Mouse (Mus musculus): ENCODE data around the gene Spryd3. TPM values are rescaled to one million over a fixed set of nuclear protein-coding genes. Genes with fewer than 3 reads are reported as not detected.

Gene Spryd3
- total RNA-seq (2018; cell fraction: chromatin; rRNA removed): 10 to 100 TPM in 23 of 26 experiments, 1 to 10 TPM in 3; 6.6 to 65.1 (median 30.2) TPM
- total RNA-seq (2018; cell fraction: cytosol; rRNA removed): 10 to 100 TPM; 18.2 to 36.1 (median 26.0) TPM
- total RNA-seq (2018; cell fraction: nucleus; rRNA removed): 10 to 100 TPM; 10.7 to 31.1 (median 25.0) TPM
- polyA plus RNA-seq (2018): 22.0 to 28.2 TPM (median 22.5 TPM) in 3 replicates

DNA sequence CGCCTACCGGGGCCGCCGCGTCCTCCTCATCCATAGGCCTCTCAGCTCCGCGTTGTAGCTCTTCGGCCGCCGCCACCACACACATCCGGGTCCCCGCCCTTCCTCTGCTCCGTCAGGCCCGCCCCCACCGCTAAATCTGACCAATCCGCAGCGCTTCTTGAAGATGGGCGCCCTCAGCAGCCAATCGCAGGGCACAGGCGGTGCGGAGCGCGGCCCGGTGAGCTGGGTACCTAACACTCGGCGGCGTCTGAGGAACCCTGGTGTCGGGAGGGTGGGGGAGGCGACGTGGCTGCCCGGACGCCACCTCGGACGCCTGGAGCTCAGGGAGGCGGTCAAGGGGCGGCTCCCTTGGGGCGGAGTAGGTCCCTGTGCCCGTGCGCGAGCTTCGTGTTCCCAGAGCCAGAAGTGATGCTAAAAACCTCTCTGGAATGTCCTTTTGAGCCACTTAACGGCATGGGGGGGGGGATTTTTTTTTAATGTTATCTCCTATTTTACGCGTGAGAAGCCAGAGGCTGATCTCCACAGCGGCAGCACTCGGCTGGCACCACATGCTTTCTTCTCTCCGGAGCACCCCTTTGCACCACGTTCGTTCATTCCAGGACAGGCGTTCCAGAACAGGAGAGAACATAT, at the start of gene Spryd3:
Gene Spryd3 (minus strand): TSS at position 106 of the 630 bp plus-strand sequence.
- Histone ChIP-seq H3K79me2 (ENCODE audit: inconsistent target) (peaks cover 32% of the 10 kb centered on the region), H3K27ac (no peak within 1 kb of the TSS), H3K36me3 (ENCODE audit: inconsistent target) (peaks cover 19% of the 10 kb centered on the region), H3K4me3 (ENCODE audit: inconsistent target) (peak within 1 kb of the TSS; percentile 74)
- WGBS (ENCODE audit: missing documents): 2% methylated on average over 33 of the region's 50 CpGs

DNA sequence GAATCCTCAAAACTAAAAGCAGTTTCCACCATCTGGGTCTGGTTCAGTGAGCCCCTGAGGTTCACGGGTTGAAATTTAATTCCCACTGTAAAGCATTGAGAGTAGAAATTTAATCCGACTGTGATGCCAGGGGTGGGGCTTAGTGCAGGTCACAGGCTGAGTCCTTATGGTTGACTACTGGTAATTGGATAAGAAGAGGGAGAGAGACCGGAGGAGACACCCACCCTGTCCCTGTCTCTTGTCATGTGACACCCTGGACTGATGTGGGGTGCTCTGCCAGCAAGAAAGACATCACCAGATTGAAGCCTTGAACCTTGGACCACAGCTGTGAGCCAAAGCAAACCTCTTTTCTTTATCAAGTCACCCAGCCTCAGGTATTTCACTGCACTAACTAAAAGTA, 47.0 kb upstream of the Spryd3 start:
- H3K79me2 ChIP-seq (ENCODE audit: inconsistent target): no peaks in the 10 kb centered on the region
- 100% methylated on average over 3 of the region's 3 CpGs for WGBS (ENCODE audit: missing documents)
- no peaks in the 10 kb centered on the region for H3K36me3 ChIP-seq (ENCODE audit: inconsistent target)
- no peak overlapping the region for H3K4me3 ChIP-seq (ENCODE audit: inconsistent target)
- no peak overlapping the region for H3K27ac ChIP-seq

DNA sequence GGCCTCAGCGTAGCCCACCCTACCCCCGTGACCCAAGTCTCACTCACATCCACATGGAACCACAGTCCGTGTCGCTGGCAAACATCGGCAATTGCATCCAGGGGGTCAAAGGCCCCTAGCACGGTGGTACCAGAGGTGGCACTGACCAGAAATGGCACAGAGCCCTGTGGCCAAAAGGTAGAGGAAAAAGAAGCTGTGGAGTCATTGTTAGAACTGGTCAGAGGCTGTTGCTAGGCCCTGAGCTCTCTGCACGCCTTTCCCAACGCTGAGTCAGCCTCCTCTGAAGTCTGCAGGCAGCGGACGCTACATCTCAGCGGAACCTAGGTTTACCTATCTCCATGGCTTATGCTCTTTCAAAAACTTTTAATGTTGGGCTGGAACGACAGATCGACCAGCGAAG, 43.9 kb upstream of the Spryd3 start:
- WGBS (ENCODE audit: missing documents): 97% methylated on average over 11 of the region's 14 CpGs
- Histone ChIP-seq H3K4me3 (ENCODE audit: inconsistent target) (no peak overlapping the region), H3K36me3 (ENCODE audit: inconsistent target) (no peaks in the 10 kb centered on the region), H3K79me2 (ENCODE audit: inconsistent target) (no peaks in the 10 kb centered on the region), H3K27ac (no peak overlapping the region)

GRCm38 (mm10) chr15:102179106-102179505, 43.1 kb upstream of the Spryd3 start:
- 93% methylated on average over 9 of the region's 9 CpGs for WGBS (ENCODE audit: missing documents)
- no peak overlapping the region for H3K4me3 ChIP-seq (ENCODE audit: inconsistent target)
- H3K27ac ChIP-seq: no peak overlapping the region
- H3K36me3 ChIP-seq (ENCODE audit: inconsistent target): no peaks in the 10 kb centered on the region
- H3K79me2 ChIP-seq (ENCODE audit: inconsistent target): no peaks in the 10 kb centered on the region

GRCm38 (mm10) chr15:102178279-102178678, 42.2 kb upstream of the Spryd3 start:
- 14% methylated on average over 6 of the region's 6 CpGs for WGBS (ENCODE audit: missing documents)
- Histone ChIP-seq H3K4me3 (ENCODE audit: inconsistent target) (no peak overlapping the region), H3K27ac (no peak overlapping the region), H3K36me3 (ENCODE audit: inconsistent target) (no peaks in the 10 kb centered on the region), H3K79me2 (ENCODE audit: inconsistent target) (no peaks in the 10 kb centered on the region)

GRCm38 (mm10) chr15:102177417-102177816, 41.4 kb upstream of the Spryd3 start:
- H3K4me3 ChIP-seq (ENCODE audit: inconsistent target): no peak overlapping the region
- no peak overlapping the region for H3K27ac ChIP-seq
- no peaks in the 10 kb centered on the region for H3K36me3 ChIP-seq (ENCODE audit: inconsistent target)
- WGBS (ENCODE audit: missing documents): 94% methylated on average over 8 of the region's 8 CpGs
- H3K79me2 ChIP-seq (ENCODE audit: inconsistent target): no peaks in the 10 kb centered on the region

- 89% methylated on average over 7 of the region's 7 CpGs for WGBS (ENCODE audit: missing documents)
These were observed 40.7 kb upstream of the Spryd3 start for GRCm38 (mm10) chr15:102176571-102177316.

GRCm38 (mm10) chr15:102175736-102176319, 39.8 kb upstream of the Spryd3 start:
- Histone ChIP-seq H3K79me2 (ENCODE audit: inconsistent target) (no peaks in the 10 kb centered on the region), H3K36me3 (ENCODE audit: inconsistent target) (no peaks in the 10 kb centered on the region), H3K27ac (no peak overlapping the region), H3K4me3 (ENCODE audit: inconsistent target) (no peak overlapping the region)
- 97% methylated on average over 16 of the region's 16 CpGs for WGBS (ENCODE audit: missing documents)

More at GRCm38 (mm10) chr15:102176571-102177316, 40.7 kb upstream of the Spryd3 start:
- no peak overlapping the region for H3K27ac ChIP-seq
- H3K79me2 ChIP-seq (ENCODE audit: inconsistent target): no peaks in the 10 kb centered on the region
- H3K36me3 ChIP-seq (ENCODE audit: inconsistent target): no peaks in the 10 kb centered on the region
- H3K4me3 ChIP-seq (ENCODE audit: inconsistent target): no peak overlapping the region

GRCm38 (mm10) chr15:102173581-102173980, 37.5 kb upstream of the Spryd3 start:
- Histone ChIP-seq H3K27ac (no peak overlapping the region), H3K36me3 (ENCODE audit: inconsistent target) (no peaks in the 10 kb centered on the region), H3K4me3 (ENCODE audit: inconsistent target) (no peak overlapping the region), H3K79me2 (ENCODE audit: inconsistent target) (no peaks in the 10 kb centered on the region)
- WGBS (ENCODE audit: missing documents): 79% methylated on average over 3 of the region's 3 CpGs

DNA sequence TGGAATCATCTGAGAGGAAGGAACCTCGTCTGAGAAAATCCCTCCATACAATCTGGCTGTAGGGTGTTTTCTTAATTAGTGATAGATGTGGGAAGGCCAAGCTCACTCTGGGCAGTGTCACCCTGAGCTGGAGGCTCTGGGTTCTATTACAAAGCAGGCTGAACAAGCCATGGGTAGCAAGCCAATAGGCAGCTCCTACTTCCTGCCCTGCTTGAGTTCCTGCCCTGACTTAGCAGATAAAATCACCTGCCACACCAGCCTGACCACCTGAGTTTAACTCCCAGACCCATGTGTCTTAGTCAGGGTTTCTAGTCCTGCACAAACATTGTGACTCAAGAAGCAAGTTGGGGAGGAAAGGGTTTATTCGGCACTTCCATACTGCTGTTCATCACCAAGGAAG, 33.0 kb upstream of the Spryd3 start:
- H3K4me3 ChIP-seq (ENCODE audit: inconsistent target): no peak overlapping the region
- H3K79me2 ChIP-seq (ENCODE audit: inconsistent target): no peaks in the 10 kb centered on the region
- 48% methylated on average over 2 of the region's 2 CpGs for WGBS (ENCODE audit: missing documents)
- H3K27ac ChIP-seq: no peak overlapping the region
- no peaks in the 10 kb centered on the region for H3K36me3 ChIP-seq (ENCODE audit: inconsistent target)

- no peak overlapping the region for H3K27ac ChIP-seq
- 67% methylated on average over 6 of the region's 6 CpGs for WGBS (ENCODE audit: missing documents)
- H3K36me3 ChIP-seq (ENCODE audit: inconsistent target): no peaks in the 10 kb centered on the region
- H3K79me2 ChIP-seq (ENCODE audit: inconsistent target): no peaks in the 10 kb centered on the region
- no peak overlapping the region for H3K4me3 ChIP-seq (ENCODE audit: inconsistent target)
These were observed 31.6 kb upstream of the Spryd3 start for GRCm38 (mm10) chr15:102167620-102168021.

GRCm38 (mm10) chr15:102165468-102166100, 29.6 kb upstream of the Spryd3 start:
- Histone ChIP-seq H3K27ac (no peak overlapping the region), H3K4me3 (ENCODE audit: inconsistent target) (no peak overlapping the region), H3K36me3 (ENCODE audit: inconsistent target) (no peaks in the 10 kb centered on the region), H3K79me2 (ENCODE audit: inconsistent target) (no peaks in the 10 kb centered on the region)
- WGBS (ENCODE audit: missing documents): 8% methylated on average over 6 of the region's 6 CpGs

DNA sequence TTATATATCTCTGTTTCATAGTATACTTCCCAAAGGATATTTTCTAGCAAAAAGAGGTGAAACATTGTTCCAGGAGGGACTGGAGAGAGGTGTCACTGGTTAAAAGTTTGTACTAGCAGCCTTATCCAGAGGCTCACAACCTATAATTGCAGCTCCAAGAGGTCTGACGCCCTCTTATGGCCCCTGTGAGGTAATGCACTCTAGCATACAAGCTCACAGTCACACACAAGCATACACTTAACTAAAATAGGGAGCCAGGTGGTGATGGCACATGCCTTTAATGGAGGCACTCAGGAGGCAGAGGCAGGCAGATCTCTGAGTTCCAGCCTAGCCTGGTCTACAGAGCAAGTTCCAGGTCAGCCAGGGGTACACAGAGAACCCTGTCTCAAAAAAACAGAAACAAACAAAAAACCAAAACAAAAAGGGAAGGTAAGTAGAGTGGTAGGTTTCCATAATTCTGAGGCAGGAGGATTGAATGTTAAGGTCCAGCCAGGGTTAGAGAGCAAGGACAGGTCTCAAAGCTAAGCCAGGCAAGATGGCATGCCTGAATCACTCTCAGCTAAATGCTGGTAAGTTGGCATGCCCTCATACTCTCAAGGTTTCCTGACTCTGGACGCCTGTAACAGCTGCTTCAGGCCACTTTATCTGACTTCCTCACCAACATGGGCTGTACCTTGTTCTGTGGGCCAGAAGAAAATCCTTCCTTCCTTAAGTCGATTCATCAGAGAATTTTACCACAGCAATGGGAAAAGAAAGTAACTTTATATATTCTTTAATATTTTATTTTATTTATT, 28.1 kb upstream of the Spryd3 start:
- Histone ChIP-seq H3K4me3 (ENCODE audit: inconsistent target) (no peak overlapping the region), H3K27ac (no peak overlapping the region), H3K79me2 (ENCODE audit: inconsistent target) (no peaks in the 10 kb centered on the region), H3K36me3 (ENCODE audit: inconsistent target) (no peaks in the 10 kb centered on the region)
- WGBS (ENCODE audit: missing documents): 35% methylated on average over 3 of the region's 3 CpGs
